Mouse (Mus musculus): ENCODE results near the gene Alyref2.
A peak's percentile ranks its signal among the peaks of the same experiment; 100 is the strongest.
"Not testable (repeated sequence)": the region's sequence is repeated elsewhere in the genome, so short reads cannot be mapped to it uniquely, and the experiment has no call there.

Alyref2 gene

DNA sequence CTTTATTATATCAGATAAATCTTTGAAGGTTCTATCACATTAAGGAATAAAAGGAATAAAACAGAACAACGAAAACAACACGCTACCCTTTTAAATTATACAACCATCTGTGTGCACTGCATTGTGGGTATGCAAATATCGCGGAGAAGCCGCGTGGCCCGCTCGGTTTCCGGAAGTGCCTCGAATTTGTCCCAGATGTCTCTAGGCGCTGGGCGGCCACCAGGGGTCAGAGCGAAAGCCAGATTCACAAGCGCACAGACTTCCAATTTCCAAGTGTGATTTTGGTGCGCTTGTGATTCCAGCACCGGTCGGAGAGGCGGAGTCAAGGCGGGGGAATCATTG lies at the start of gene Alyref2:
Alyref2 (plus strand) TSS at position 229 of the 342 bp plus-strand sequence.
- DNase-seq (ENCODE audit: low spot score) = peak; percentile 96

DNA sequence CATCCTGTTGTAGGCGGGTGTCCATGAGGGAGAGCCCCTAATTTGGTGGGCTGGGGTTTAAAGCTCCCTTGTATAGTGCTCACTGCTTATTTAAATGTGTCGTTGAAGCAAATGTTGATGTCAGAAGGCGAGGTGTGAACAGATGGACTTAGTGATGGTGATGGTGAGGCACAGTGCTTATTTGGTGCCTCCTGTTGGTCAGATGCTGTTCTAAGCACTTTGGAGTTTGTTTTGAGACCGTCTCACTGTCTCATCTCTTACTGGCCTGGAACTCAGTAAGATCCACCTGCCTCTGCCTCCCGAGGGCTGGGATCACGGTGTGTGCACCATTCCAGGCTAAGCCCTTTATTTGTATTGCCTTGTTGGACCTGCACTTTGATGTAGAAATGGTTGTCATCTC lies 48.4 kb upstream of the Alyref2 start:
- no peak for DNase-seq (ENCODE audit: low spot score)

DNA sequence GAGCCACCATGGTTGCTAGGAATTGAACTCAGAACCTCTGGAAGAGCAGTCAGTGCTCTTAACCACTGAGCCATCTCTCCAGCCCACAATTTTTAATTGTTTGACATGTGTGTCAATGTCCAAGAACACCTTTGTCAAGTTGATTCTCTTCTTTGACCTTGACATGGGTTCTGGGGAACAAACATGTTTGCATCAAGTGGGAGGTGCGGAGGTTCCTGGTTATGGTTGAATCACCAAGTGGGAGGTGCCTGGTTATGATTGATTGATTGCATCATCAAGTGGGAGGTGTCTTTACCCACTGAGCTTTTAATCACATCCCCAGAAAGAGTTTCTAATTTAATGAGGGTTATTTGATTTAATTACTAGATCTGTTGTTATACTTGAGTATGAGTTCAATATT lies 45.7 kb upstream of the Alyref2 start:
- no peak for DNase-seq (ENCODE audit: low spot score)

DNA sequence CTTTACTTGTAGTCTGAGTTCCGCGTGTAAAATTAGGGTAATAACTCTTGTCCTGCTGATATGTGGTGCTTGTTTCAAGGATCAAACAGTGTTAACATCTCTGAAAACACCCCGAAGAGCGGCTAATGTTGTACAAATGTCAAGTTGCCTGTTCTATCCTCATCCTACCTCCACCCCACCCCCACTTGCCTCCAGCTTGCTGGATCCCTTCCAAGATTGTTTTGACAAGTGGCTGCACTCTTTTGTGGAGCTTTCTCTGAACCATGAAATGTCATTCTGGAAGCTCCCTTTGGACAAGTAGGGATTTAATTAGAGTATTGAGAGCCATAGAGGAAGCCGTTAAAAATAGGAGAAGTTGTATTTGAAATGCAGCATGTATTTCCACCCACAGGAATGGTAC lies 43.5 kb upstream of the Alyref2 start:
- no peak for DNase-seq (ENCODE audit: low spot score)

DNA sequence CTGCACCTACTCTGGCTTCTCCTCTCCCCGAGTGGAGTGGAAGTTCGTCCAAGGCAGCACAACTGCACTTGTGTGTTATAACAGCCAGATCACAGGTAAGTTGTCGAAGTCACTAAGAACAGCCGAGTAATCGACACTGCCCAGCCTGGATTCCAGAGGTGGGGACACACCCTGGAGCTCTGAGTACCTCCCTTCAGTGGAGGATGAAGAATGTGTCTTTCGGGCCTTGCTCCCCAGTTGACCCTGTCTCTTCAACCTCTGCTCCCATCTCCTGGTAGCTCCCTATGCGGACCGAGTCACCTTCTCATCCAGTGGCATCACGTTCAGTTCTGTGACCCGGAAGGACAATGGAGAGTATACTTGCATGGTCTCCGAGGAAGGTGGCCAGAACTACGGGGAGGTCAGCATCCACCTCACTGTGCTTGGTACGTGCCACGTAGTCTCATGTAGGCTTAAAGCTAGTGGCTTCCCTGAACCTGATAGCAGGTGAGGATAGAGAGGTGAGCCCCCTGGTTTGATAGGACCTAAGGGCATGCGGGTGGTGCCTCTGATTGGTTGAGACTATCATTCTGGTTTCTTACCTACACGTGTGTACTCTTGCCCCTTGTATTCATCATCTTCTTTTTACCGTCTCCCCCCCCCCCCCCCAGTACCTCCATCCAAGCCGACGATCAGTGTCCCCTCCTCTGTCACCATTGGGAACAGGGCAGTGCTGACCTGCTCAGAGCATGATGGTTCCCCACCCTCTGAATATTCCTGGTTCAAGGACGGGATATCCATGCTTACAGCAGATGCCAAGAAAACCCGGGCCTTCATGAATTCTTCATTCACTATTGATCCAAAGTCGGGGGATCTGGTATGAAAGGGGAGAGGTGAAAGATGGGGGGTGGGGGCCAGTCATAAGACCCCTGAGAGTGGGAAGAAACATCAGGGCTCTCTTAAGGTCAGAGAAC lies 42.5 kb upstream of the Alyref2 start:
- no peak for DNase-seq (ENCODE audit: low spot score)

DNA sequence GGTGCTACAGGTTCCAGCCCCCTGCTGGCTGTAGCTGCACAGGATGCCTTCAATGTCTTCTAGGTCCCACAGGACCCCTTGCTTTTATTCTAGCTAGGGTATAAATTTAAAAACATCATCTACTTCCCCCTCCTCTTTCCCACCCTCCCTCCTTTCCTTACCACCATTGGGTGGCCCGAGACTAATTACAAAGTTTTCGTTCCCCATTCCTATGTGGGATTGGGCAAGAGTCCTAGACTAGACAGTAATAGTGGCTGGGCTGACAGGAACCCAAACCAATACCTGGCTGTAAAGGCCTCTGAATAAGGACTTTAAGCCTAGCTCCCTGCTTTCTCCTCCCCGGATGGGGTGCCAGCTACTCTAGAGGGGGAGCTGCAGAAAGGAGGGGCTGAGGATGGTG lies 40.1 kb upstream of the Alyref2 start:
- no peak for DNase-seq (ENCODE audit: low spot score)

DNA sequence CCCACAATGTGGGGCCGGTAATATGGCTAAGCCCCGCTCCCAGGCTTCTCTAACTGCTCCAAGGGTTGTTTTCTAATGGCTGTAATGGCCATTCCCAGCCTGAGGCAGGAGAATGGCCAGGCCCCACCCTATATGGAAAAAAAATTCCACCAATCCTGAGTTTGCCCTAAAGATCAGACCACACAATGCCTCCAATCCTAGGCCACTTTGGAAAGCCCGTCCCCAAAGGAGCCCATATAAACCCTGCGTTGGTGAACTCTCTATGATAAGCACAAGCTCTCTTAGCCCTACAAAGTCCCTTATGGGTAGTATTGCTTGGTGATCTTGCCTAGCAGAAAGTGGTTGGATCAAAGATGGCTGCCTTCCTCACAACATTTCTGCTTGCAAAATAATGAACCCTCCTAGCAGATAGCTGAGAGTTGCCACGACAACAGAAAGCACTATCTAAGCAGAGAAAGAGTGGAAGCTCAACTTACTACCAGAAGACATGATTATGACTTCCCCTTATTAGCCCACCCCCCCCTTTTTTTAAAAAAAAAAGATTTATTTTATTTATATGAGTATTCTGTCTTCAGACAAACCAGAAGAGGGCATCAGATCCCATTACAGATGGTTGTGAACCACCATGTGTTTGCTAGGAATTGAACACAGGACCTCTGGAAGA lies 37.4 kb upstream of the Alyref2 start:
- no peak for DNase-seq (ENCODE audit: low spot score)

DNA sequence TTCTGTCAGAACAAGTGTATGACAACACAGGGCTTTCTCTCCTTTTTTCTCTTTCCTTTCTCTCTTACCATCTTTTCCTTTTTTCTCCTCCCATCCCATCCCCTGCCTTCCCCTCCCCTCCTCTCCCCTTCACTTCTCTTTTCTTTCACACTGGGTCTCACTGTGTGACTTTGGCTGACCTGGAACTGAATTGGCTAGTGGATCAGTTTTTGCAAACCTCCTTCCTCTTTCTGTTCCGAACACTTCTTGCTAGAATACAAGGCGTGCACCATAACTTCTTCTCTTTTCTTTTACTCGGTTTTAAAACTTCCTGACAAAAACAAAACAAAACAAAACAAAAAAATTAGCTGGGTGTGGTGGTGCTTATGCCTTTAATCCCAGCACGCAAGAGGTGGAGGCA lies 36.7 kb upstream of the Alyref2 start:
- DNase-seq (ENCODE audit: low spot score) = no peak

DNA sequence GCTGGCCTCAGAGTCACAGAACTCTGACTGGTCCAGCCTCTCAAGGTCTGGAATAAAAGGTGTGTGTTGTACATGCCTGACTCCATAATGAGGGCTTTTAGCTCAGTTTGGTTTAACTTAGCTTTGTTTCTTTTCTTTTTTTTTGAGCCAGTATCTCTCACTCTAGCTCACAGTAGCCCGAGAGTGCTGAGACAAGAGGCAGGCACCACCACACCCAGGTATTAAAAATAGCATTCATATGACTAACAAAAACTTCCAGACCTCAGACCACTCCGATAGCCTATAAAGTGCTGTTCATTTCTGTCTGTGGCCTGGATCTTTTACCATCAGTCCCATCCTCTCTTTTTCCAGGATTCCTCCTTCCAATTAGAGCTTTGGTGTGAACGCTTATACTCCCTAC lies 33.6 kb upstream of the Alyref2 start:
- no peak for DNase-seq (ENCODE audit: low spot score)

DNA sequence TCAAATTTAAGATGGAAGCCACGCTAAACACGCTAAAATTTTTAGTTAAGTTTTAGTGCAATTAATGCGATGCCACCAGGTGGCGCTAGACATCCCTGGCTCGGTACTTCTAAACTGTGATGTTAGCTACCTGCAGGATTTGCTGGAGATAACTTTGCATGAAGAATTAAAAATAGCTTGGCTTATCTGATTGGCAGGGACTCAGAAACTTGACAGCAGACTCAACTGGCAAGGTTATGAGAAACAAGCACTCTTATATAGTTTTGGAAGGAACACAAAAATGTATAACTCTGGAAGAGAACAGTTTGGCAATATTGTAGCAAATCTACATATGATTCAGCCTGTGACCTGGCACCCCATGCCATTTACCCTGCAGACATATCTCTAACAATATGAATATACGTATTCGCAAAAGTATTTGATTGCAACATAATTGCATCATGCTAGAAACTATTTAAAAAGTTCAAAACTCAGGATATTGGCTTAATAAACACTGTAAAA lies 32.9 kb upstream of the Alyref2 start:
- peak; percentile 75 for DNase-seq (ENCODE audit: low spot score)

DNA sequence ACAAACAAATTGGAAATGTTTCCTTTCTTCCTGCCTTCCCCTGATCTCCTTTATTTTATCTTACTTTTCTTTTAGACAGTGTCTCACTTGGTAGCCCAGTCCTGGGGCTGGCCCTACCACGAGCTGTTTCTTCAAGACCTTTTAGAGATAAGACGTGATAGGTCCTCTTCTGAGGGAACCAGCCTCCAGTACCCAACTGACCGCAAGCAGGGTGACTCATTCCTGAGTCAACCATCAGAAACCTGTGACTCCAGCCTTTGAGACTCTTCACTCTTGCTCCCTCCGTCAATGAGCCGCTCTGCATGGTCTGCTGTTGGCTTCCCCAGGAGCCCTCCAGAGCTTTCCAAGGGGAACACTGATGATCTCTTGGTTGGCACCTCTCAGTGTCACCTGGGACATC lies 32.4 kb upstream of the Alyref2 start:
- DNase-seq (ENCODE audit: low spot score) = no peak

DNA sequence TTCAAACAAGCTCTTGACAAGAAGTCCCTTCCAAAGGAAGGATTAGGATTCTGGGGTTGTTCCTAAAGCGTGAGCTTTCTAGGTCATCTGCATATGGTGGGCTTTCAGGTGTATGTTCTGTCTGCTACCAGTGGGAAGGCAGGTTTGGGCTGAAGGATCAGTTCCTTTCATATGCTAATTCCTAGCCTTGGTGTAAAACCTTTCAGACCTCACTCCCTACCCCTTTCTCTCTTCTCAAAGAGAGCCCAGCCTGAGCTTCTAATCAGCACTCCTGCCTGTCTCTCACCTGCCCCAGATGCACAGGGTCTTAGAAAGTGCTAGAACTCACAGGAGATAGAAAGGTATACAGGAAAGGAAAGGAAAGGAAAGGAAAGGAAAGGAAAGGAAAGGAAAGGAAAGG lies 31.8 kb upstream of the Alyref2 start:
- DNase-seq (ENCODE audit: low spot score) = no peak

DNA sequence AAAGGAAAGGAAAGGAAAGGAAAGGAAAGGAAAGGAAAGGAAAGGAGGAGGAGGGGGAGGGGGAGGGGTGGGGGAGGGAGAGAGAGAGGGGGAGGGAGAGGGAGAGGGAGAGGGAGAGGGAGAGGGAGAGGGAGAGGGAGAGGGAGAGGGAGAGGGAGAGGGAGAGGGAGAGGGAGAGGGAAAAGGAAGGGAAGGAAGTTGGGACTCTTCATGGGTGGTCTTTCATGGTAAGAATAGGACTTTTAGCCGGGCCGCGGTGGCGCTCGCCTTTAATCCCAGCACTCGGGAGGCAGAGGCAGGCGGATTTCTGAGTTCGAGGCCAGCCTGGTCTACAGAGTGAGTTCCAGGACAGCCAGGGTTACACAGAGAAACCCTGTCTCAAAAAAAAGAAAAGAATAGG lies 31.3 kb upstream of the Alyref2 start:
- not testable (repeated sequence) for DNase-seq (ENCODE audit: low spot score)

DNA sequence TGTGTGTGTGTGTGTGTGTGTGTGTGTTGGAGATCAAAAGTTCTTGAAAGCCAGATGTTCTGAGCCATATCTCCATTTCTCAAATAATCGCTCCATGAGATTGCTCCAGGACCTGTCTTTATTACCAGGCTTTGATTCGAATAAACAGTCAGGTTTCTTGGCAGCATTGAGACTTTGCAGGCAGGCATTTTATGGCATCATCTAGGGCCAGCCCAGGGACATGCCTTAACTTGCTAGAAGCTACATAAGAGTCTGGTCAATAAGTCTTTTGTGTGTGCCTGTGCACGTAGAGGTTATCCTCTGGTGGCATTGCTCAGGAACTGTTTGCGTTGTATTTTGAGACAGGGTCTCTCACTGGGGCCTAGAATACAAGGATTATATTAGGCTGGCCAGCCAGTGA lies 29.8 kb upstream of the Alyref2 start:
- no peak for DNase-seq (ENCODE audit: low spot score)

DNA sequence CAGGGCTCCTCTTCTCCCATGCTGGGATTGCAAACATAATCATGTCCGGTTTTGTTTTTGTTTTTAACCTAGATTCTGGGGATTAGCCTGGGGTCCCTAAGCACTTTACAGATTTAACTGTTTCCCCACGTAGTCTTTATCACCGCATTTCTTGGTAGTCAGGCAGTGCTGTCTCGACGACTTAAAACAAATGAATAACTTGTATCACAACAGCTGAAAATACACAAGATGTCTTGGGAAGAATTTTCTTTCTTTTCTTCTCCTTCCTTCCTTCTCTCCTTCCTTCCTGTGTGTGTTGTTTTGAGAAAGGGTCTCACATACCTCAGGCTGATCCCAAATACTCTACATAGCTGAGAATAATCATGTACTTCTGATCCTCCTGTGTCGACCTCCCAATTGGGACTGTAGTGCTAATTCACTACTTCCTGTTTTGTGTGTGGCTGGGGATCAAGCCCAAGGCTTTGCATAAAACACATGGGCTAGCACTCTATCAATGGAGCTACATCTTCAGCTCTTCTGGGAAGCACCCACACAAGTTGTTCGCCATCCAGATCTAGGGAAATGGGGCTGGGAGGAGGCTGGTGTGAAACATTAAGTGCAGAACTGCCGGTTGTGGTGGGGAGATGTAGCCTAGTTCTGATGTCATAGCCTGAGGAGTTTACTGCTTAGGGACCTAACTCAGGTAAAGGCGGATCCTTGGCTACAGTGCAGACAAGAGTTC lies 29.2 kb upstream of the Alyref2 start:
- no peak for DNase-seq (ENCODE audit: low spot score)

DNA sequence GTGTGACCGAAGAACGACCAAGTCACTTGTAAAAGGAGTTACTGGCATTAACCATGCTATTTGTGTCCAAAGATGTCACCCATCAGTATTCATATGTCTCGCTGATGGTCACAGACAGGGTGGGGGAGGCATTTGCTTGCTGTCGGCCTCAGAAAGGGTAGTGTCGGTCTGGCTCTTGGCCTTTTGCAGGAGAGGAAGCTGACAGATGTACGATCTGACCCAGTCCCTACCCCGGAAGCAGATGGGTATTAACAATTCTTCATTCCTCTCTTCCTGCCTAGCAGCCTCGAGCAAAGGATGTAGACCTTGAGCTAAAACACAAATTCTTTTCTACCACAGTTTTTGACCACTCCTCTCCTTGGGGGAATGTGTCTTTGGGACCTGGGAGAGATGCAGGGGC lies 26.2 kb upstream of the Alyref2 start:
- DNase-seq (ENCODE audit: low spot score) = no peak

DNA sequence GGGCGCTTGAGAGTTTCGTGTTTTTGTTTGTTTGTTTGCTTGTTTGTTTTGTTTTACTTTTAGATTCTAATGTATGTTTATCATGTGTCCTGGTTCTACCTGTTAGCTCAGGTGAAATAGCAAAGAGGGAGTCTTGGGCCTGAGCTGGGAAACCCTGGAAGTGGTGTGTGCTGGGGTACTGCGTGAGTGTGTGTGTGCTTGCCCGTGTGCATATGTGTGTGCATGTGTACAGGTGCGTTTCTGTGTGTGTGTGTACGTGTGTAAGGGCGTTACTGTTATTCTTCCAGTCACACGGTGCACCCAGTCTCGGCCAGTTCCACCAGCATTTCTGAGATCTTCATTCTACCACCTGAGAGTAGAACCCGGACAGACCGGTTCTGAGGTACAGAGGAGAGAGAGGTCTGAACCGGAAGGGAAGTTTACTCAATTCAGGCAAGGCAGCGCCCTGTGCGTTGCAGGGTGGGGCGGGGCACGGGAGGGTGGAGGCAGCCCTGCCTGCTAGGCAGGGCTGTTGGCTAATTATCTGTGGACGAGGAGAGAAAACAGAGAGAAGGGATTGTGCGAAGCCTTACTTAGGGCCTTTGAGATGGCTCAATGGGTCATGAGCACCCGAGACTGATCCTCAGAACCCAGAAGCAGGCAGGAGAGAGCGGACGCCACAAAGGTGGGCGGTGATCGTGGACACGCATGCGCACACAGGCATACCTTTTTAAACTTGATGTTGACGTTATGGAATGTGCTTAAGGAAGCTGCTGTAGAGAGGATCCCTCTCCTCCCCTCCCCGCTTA lies 25.3 kb upstream of the Alyref2 start:
- DNase-seq (ENCODE audit: low spot score) = no peak

DNA sequence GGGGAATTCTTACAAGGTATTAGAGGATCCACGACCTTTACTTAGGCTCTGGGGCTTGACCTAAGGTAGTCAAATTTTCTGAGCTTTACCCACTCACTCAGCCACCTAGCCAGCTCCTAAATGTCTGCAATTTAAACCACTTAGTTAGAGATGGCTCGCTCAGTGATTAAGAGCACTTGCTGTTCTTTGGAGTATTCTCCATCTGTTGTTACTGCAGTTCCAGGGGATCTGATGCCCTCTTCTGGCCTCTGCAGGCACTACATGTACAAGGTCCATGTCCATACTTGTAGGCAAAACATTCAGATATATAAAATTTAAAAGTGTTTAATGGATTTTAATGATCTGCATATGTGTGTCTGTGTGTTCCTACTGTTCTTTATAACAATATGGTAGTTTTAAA lies 24.3 kb upstream of the Alyref2 start:
- peak; percentile 67 for DNase-seq (ENCODE audit: low spot score)

DNA sequence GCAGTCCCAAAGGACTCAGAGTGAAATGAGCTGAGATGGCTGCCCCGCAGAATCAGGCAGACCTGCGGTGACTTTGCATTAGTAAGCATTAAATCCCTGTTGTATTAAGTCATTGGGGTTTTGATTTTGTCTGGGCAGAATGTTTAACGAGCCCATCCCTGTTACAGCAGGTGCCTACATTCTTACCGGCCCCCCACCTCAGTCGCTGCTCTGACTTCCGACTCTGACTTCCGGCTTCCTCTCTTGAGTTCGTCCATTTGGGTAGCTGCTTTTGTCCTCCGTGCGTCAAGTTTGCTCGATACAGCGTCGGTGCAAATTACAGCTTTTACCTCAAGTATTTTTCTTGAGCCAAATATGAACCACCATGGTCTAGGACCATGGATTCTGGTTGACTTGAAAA lies 9.0 kb upstream of the Alyref2 start:
- no peak for DNase-seq (ENCODE audit: low spot score)

DNA sequence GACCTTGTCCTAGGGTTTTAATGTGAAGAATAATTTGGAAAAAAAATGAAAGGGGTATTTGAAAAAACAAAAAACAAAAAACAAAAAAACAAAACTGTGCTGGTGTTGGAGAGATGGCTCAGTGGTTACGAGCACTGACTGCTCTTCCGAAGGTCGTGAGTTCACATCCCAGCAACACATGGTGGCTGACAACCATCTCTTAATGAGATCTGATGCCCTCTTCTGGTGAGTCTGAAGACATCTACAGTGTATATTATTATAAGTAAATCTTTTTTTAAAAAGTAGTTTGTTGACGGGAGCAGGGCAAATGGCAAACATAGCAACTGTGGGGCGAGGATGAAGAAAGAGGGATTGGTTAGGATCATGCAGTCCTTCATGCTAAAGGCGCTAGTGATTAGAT lies 7.9 kb upstream of the Alyref2 start:
- DNase-seq (ENCODE audit: low spot score) = no peak

DNA sequence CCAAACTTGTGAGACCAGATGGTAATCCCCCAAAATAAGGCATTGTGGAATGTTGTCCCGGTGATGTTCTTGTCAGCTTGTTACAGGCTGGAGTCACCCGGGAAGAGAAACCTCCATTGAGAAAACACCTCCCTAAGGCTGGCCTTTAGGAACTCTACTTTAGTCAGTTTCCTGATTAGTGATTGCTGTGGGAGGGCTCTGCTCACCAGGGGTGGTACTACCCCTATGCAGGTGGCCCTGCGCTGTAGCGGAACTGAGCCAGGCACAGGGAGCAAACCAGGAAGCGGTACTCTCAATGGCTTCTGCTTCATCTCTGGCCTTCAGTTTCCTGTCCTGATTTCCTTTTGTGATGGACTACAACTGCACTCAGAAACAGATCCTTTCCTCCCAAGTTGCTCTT lies 3.4 kb upstream of the Alyref2 start:
- DNase-seq (ENCODE audit: low spot score) = no peak

DNA sequence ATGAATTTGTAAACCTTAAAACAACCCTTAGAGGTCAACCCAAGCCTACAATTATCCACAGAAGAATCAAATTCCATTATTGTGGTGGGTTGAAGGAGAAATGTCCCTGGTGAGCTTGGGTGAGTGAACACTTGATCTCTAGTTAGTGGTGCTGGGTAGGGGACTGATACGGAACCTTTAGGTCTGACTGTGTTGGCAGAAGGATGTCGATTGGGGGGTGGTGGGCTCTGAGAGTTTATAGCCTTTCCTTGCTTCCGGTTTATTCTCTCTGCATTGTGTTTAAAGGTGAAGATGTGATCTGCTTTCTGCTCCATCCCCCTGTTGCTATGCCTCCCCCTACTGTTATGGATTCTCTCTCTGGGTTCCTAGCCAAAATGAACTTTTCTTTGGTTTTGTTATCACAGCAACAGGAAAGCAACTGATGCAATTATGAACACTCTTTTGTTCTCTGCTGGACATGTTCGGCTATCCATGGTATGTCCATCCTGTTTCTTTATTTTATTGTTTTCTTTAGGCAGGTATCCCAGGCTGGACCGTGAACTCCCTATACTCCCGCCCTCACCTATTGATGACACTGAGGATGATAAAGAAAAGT lies 2.2 kb upstream of the Alyref2 start:
- no peak for DNase-seq (ENCODE audit: low spot score)
